Mouse (Mus musculus) thymus, postnatal 36 days (tissue): ENCODE results near the gene Myo3b.

Experiments
- DNase-seq, 2 experiments: peaks; one replicate each; pipeline ENCODE4 v3.0.0; 2022; ENCODE audit warnings: mixed read lengths in 2 of 2

Myo3b gene

DNA sequence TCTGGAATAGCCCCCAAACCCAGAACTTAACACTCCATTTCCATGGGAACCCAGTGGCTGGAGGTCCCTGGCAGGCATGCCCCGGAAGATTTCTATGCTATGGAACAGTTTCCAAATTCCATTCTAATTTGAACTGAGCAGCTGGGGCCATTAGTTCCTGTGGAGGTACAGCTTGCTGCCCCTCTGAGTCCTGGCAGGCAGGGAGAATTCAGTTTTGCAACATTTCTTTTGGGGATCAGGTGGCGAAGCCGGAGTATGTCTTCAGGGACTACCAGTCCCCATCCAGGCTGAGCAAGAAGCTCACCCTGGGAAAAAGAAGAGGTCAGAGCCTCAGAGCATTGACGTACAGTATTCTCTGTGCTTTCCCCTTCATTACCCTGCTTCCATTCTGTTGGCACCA is 94.4 kb downstream of the Myo3b start:
- DNase-seq: no peak

DNA sequence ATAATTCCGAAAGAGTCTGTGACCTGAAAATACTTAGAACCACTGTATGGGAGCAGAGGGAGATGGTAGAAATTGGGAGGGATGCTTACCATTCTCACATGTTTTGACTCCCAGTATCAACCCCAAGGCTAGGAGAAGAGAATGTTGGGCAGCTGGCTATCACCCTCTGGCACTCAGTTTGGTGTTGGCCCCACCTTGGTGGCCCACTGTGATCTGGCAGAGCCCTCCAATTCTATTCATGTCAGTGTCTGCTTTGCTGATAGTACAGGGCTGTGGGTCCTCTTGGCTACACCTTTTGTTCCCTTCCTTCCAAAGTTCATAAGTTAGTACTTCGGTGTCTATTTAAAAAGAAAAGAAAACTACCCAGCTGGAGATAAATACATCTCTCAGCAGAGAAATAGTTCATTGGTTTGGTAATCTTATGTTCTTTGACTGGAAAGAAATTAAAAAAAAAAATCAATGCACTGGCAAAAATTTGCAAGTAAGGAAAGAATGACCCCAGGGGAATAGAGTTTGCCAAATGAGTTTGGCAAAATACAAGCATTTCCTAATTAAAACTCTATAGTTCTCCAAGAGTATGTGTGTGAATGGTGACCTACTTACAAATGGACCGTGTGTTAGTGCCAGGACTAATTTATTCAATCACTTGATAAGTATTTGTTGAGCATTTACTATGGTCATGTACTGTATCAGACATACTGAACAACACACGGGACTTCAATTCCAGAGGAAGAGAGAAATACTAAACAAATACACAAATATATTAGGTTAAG is 98.5 kb downstream of the Myo3b start:
- DNase-seq: no peak

DNA sequence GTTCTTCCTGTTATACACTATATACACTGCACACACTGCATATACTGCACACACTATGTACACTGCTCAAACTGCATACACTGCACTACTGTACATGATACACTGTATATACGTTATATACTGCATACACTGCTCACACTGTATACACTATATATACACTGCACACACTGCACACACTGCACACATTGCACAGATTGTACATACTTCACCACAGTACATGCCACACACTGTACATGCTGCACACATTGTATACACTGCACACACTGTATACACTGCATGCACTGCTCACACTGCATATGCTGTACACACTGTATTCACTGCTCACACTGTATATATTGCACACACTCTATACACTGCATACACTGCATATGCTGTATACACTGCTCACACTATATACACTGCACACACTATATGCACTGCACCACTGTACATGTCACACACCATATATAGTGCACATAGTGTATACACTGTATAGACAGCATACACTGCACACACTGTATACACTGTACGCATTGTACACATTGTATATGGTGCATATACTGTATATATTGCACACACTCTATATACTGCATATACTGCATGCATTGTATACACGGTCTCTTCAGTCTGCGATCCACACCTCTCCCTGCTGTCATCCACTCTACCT is 104.7 kb downstream of the Myo3b start:
- DNase-seq: no peak

DNA sequence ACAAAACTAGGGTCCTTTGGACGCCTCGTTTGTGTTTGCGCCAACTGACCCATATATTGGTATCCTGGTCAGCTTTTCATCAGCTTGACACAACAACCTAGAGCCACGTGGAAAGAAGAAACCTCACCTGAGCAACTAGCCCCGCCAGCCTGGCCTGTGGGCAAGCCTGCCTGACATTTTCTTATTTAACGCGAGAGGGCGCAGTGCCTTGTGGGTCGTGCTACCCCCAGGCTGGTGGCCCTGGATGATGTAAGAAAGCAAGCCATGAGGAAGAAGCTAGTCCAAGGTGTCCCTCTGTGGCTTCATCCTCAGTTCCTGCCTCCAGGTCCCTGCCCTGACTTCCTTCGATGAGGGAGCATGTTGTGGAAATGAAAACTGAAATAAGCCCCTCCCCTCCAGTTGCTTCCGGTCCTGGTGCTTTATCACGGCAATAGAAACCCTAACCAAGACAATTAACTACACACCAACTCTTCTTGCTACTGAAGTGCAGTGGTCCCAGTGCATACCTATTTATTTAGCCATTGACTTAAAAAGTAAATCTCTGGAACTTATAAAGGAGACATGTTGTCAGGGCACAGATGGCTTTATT is 108.2 kb downstream of the Myo3b start:
- no peak for DNase-seq

DNA sequence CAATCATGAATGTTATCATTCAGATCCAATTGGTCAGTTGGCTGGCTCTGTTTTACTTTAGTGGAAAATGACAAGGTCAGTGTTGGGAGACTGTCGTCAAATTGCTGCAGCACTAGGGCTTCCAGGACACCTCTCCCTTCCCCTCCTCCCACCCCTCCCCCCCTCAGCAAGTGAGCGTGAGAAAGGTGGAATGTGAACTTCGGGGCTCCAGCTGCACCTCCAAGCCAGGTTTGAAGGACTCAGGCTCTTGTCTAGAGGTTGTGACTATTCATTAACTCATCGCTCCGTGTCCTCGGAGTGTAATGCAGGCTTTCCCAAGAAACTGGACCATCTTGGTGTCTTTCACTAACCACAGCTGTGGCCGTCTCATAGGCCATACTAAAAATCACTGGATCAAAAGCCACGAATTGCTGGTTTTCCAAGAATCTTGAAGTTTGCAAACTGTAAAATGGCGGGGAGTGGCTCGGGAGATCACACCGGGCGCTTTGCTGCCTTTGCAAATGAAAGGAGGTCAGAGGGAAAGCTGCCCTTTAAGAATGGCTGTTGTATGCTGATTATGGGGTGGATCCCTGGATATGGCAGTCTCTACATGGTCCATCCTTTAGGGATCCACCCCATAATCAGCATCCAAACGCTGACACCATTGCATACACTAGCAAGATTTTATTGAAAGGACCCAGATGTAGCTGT is 110.0 kb downstream of the Myo3b start:
- no peak for DNase-seq

DNA sequence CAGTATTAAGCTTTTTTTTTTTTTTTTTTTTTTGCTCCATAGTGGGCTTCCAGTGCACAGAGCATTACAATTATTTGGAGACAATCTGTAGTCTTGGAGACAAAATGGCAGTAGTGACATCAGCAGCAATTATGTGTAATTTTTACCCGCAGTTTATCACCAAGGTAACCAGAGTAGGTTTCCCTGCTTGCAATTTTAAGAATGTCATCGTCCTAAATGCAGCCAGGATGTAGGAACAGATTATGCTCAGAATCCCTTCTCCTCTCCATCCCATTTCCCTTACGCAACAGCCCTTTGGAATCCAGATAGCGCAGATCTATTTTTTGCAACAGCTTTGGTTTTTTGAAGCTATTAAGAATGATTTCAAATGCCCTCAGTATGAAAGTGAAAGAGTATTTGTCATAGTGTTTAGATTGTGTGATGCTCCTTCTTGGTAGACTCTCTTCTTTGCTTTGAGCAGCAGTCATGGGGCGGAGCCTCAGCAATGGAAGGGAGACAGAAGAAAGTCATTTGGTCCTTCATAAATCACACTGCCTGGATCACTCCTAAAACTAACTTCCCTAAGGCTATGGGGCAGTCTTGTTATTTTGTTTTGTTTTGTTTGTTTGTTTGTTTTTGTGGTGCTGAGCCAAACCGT is 111.6 kb downstream of the Myo3b start:
- DNase-seq: no peak

DNA sequence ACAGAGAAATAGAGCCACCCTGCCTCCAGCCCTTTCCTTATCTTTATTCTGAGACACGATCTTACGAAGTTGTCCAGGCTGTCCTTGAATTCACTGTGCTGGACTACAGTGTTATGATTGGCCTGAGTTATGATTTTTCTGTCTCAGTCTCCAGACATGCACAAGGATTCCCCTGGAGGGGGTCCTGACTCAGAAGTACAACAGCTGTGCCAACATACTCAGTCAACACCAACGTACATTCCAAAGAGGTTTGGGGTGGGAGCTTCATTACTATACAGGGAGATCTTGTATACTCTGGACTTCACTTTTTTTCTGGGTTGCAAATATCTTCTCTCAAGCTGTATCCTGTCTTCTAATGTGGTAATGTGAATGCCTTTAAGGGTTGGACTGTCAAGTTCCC is 113.0 kb downstream of the Myo3b start:
- no peak for DNase-seq

DNA sequence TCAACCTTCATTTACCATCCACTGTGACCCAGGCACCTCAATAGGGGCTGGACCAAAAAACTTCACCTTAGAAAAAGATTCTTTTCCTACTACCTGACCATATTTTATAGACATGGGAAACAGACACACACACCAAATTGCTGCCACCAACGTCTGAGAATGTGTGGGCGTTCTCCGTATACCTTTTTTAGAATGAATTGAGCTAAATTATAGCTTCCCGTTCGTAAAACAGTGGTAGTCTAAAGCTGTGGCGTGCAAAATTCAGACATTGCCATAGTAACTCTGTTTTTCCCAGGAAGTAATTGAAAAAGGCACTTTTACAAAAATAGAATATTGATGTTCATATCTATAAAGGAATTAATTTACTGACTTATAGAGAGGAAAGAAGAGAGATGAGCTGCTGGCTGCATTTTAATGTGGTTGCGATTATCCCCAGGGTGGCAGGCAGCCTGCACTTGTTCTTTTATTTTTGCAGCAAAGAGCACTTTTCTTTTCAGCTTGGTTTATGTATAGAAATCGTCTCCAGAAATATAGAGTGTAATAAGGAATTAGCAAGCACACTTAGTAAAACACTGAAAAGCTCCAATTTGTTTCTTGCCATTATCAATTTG is 116.4 kb downstream of the Myo3b start:
- no peak for DNase-seq

DNA sequence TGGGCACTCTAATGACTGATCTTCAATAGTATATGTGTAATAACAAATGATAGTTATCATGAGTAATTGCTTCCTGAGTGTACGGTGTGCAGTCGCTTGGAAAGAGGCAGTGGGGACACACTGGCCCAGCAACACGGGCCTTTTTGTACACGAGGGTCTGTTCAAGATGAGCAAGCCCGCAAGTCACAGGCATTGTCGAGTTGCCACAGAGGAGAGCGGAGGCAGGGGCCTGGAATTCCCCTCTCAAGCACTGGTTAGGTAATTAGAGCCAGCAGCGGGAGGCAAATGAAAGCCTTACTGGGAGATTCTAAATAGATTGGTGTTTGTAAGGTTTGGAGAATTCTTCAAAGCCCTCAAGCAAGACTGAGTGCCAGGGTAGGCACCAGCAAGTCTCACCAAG is 120.6 kb downstream of the Myo3b start:
- DNase-seq: no peak

DNA sequence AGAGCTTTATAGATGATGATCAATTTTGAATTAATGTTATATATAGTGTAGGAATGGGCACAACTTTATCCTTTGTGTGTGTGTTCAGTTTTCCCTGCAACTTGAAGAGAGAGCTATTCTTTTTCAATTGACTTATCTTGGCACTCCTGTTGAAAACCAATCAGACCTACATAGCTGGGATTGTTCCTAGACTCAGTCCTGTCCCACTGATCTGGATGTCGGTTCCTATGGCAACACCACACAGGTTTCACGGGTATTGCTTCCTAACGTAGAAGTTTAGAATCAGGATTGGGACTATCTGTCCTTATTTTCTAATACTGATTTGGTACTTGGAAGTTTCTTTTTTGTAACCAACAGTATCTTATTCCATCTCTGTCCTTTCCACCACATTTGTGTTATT is 127.3 kb downstream of the Myo3b start:
- no peak for DNase-seq

DNA sequence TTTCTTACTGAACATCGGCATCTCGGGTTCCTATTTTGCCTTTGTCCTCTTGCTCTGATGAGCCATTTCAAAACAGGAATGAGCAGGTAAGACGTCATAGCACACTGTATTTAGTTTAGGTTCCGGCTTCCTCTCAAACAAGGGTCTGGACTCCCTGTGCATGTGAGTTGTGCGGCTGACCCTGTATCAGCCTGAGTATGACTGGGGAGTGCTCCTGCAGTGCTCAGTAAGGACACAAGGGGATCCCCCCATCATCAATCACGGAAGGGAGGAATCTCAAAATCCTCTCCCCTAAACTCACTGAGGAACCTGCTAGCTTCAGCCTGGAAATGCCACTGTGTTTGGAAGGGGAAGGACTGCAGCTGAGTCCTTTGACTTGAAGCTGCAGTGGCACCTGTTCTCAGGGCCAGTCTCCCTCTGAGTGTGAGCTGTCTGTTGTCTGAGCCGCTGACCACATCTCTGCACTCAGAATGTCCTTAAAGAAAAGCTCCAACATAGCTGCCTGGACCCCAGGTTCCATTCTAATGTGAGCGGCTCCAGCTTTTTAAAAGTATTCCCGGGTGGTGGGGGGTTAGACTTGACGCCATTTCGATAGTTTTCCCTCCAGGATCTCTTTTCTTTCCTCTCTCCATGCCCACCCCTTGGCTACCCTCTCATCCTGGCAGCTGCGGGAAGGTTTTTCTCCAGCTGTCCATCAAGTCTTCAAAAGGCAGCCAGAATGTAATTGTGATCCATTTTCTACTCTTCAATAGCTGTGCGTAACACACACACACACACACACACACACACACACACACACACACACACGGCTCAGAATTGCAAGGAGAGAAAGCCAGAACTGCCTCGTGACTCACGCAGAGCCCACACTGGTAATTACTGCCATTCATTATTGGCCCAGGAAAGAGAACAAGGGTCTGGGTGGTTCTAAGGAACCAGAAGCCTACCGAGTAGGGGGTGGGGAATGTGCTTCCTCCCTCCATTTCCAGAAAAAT is 129.3 kb downstream of the Myo3b start:
- no peak for DNase-seq

DNA sequence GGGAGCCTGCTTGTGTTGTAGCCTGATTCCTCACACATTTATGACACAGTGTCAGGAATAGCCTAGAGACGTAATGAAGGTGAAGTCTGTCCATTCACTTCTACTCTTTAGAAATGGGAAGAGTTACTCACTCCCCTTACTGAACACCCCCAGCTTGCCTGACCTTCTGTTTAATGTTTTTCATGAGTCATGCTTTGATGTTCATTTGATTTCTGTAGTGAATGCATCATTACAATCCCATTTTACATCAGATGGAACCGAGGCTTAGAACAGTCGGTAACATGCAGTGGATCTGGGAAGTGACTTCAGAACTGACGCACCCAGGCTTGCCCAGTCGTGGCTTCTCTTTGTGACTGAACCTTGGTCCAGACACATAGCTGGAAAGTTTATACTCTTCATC is 131.5 kb downstream of the Myo3b start:
- no peak for DNase-seq

DNA sequence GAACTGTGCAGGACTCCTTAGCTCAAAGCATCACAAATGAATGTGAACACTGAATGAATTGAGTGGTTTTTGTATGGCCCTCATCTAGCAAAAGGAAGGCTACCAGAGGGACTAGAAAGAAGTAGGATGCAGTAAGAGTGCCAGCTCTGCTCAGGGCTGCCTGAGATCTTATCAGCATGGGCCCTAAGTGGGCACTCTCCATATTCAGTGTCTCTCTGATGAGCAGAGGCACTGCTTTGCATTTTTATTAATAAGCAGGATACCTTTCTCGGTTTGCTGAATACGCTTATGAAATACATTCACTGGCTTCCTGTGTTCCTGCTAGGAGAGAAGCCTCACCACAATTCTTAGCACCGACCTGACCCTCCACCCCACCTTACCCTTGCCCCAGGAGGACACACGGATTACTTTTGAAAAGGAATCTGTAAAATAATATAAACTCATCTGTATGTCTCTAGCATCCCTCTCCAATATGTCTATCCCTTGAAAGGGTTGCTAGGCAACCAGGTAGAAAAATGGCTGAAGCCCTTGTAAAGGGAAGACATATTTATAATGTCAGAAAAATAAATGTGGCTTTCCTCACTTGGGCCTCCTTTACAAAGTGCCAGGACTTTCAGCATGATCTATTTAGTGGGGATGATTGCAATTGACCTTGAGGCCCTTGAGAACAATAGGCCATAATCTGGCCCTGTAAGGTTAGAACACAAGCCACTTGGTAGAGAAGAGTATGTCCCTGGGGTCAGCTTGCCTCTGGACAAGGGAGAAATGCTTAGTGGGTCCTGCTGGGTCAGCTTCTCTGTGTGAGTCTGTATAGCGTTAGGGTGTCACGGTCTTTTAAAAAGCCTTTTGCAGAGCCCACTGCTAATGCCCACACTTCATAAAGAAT is 138.1 kb downstream of the Myo3b start:
- DNase-seq: no peak

DNA sequence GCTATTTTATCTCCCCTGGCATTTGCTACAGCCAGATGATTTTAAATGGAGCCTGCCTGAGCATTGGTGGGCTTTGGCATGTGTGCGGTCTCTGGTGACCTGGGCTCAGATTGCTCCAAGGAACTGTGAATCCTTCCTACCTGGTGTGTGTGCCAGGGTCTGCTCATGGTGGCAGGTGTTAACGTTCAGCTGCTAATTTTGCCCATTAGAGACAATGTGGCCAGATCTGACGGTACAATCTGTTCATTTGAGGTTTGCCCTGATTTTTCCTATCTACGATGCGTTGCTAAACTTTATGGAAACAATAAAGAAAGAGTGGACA is 138.7 kb downstream of the Myo3b start:
- DNase-seq: no peak

DNA sequence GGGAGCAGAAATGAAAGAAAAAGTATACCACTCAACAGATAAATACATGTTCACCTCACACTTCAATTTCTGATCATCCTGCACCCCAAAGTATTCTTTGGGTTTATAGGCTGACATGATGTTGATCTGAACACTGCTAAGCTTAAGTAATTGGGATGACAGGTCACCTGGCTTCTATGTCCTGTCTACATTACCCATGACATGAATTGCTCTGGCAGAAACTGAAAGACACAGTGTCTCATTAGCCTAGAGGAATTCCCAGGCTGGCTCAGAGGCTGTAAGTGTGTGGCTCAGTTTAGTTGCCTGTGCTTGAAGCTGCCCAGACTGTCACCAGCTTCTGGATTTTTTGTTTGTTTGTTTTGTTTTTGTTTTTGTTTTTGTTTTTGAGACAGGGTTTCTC is 139.3 kb downstream of the Myo3b start:
- DNase-seq: no peak

DNA sequence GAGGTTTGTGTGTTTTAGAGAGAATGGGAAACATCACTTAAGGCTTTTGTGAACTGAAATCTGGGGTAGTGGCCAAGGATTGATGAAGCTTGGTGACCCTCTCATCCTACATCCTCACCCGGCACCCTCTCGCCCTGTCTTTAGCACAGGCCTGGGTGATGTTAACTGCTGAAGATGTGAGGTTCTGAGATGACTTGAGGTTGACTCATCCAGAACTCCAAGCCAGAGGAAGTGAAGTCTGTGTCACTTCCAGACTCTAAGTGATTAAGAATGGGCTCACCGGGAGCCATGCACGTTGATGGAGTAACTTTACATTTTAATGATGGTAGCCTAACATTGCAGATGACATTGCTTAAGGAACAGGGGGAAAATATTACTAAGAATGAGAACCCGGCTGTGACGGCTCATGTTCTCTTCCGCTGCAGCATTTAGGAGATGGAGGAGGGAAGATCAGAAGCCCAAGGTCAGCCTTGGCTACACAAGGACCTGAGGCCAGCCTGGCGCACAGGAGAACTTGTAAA is 143.3 kb downstream of the Myo3b start:
- DNase-seq: no peak

DNA sequence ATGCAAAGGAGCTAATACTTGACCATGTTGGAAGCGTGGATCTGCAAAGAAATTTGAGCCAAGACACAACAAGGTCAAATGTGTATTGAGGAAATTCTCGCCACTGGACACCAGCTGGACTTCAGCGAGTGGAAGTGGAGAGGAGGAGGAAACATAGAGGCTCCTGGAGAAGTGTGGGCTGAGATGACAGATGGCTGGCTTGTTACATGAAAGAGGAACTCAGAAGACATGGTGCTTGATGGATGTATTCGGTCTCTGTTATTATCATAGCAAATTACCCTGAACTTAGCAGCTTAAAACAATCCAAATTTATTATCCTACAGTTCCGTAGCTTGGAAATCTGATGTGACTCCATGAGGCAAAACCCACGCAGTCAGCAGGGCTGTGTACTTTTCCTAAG is 148.1 kb downstream of the Myo3b start:
- no peak for DNase-seq

DNA sequence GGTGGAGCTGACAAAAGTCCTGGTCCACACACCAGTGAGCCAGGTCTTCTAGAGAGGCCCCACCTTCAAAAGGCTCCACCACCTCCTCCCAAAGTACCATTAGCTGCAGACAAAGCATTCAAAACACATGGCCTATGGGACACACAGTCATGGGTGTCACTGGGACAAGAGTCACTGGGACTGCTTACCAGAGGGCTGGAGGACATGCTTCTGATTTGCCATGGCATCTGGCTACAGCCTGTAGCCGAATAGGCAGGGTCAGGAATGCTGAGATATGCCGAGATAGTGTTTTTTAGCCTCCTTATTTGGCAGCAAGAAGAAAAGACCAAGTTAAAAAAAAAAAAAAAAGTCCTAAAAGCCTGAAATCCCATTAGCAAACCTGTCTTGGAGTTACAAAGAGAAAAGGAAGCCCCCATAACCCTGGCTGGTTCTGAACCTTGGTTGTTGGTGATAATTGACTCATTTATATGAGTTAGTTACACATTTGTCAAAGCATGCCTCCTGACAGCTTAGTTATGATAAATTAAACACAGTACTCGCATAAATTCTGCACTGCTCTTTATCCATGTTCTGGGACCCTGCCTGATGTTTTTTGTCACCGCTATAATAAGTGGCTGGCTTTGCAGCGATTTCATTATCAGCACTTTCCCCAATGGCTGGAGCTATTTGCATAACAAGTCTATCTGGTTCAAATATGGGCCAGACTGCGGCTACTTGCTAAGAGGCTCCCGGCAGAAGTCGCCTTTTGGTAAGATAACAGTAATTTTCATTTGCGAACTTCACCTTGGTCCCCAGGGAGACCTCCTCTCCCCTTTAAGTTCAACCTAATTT is 156.7 kb downstream of the Myo3b start:
- no peak for DNase-seq

DNA sequence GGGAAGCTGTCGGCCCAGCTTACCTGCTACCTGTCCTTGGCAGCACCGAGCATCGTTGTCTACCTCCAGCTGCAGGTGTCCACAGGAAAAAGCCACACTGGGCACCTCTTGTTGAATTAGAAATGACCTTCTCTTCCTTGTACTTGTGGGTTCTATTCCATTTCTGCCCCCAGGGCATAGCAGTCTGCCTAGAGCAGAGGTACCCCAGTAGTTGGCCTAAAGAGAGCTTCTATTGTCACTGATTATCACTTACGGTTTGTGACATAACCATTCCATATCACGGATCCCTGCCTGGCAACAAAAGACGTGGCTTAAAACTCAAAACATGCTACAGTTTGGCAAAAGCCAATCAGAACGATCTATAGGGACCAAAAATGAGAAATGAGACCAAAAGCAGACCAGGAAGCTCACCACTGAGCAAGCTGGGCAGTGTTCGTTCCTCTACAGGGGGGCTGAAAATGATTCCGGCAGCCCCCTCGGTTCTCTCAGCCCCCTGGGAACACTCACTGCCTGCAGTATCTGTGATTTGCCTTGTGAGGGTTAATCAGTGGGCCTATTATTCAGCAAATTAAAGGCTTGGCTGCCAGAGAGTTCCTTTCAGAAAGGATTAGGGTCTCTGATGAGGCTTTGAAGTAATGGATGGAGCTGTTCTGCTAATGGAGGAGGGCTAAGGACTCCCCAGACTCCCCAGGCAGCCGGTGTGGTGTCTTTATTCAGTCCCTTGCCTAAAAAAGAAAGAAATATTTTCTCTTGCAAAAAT is 163.1 kb downstream of the Myo3b start:
- DNase-seq: no peak
